Mouse (Mus musculus): ENCODE results near the gene Uba52. TPM values are rescaled to one million over a fixed set of nuclear protein-coding genes. Genes with fewer than 3 reads are reported as not detected.
"Not testable (repeated sequence)": the region's sequence is repeated elsewhere in the genome, so short reads cannot be mapped to it uniquely, and the experiment has no call there.

Gene Uba52
- polyA plus RNA-seq, 1 experiment from 2014 or later, result 991 TPM

GRCm38 (mm10) chr8:70522592-70523403 lies 12.2 kb upstream of the Uba52 start:
- Histone ChIP-seq H3K9ac (ENCODE audit: low read depth, low read length) (peak overlapping the region; percentile 84), H3K4me3 (ENCODE audit: low read length) (peak overlapping the region; percentile 83), H3K27me3 (replicated peaks; ENCODE audit: control insufficient read depth, insufficient read depth, low read length) (no peaks in the 10 kb centered on the region), H3K36me3 (ENCODE audit: control insufficient read depth, insufficient read depth, low read length) (0 out of 2 replicates have a peak, but pooled peaks cover 3% of the 10 kb centered on the region), H3K27ac (ENCODE audit: low read length) (peak overlapping the region; percentile 93), H3K9me3 (ENCODE audit: control insufficient read depth, low read length) (no peaks in the 10 kb centered on the region), H3K4me2 (ENCODE audit: low read depth, low read length) (peak overlapping the region; percentile 68), H3K4me1 (ENCODE audit: control insufficient read depth, insufficient read depth, low read length) (peaks cover 5% of the 10 kb centered on the region)
- peak; percentile 83 for ATAC-seq
- WGBS, result 1% methylated on average over 49 of the region's 51 CpGs

GRCm38 (mm10) chr8:70519606-70520005 lies 9.0 kb upstream of the Uba52 start:
- 0 out of 2 replicates have a peak, but pooled peaks cover 3% of the 10 kb centered on the region for H3K36me3 ChIP-seq (ENCODE audit: control insufficient read depth, insufficient read depth, low read length)
- H3K9me3 ChIP-seq (ENCODE audit: control insufficient read depth, low read length), result no peaks in the 10 kb centered on the region
- H3K4me2 ChIP-seq (ENCODE audit: low read depth, low read length), result no peak overlapping the region
- H3K27ac ChIP-seq (ENCODE audit: low read length), result no peak overlapping the region
- H3K27me3 ChIP-seq (replicated peaks; ENCODE audit: control insufficient read depth, insufficient read depth, low read length), result no peaks in the 10 kb centered on the region
- H3K9ac ChIP-seq (ENCODE audit: low read depth, low read length), result no peak overlapping the region
- WGBS, result 63% methylated on average over 2 of the region's 2 CpGs
- no peak overlapping the region for H3K4me3 ChIP-seq (ENCODE audit: low read length)
- no peak for ATAC-seq
- H3K4me1 ChIP-seq (ENCODE audit: control insufficient read depth, insufficient read depth, low read length), result peaks cover 5% of the 10 kb centered on the region

GRCm38 (mm10) chr8:70519043-70519442 lies 8.4 kb upstream of the Uba52 start:
- Histone ChIP-seq H3K4me1 (ENCODE audit: control insufficient read depth, insufficient read depth, low read length) (peaks cover 5% of the 10 kb centered on the region), H3K9ac (ENCODE audit: low read depth, low read length) (no peak overlapping the region), H3K4me2 (ENCODE audit: low read depth, low read length) (no peak overlapping the region), H3K36me3 (ENCODE audit: control insufficient read depth, insufficient read depth, low read length) (0 out of 2 replicates have a peak, but pooled peaks cover 3% of the 10 kb centered on the region), H3K27me3 (replicated peaks; ENCODE audit: control insufficient read depth, insufficient read depth, low read length) (no peaks in the 10 kb centered on the region), H3K9me3 (ENCODE audit: control insufficient read depth, low read length) (no peaks in the 10 kb centered on the region), H3K27ac (ENCODE audit: low read length) (no peak overlapping the region), H3K4me3 (ENCODE audit: low read length) (no peak overlapping the region)
- WGBS, result 87% methylated on average over 6 of the region's 6 CpGs
- no peak for ATAC-seq

- Histone ChIP-seq H3K9ac (ENCODE audit: low read depth, low read length) (no peak overlapping the region), H3K4me3 (ENCODE audit: low read length) (no peak overlapping the region), H3K27ac (ENCODE audit: low read length) (no peak overlapping the region), H3K27me3 (replicated peaks; ENCODE audit: control insufficient read depth, insufficient read depth, low read length) (no peaks in the 10 kb centered on the region), H3K36me3 (ENCODE audit: control insufficient read depth, insufficient read depth, low read length) (0 out of 2 replicates have a peak, but pooled peaks cover 3% of the 10 kb centered on the region), H3K4me2 (ENCODE audit: low read depth, low read length) (no peak overlapping the region), H3K9me3 (ENCODE audit: control insufficient read depth, low read length) (no peaks in the 10 kb centered on the region), H3K4me1 (ENCODE audit: control insufficient read depth, insufficient read depth, low read length) (peaks cover 6% of the 10 kb centered on the region; the same call in 1 of the 2 replicates)
- ATAC-seq, result no peak
- WGBS, result 82% methylated on average over 10 of the region's 10 CpGs
Measured at GRCm38 (mm10) chr8:70517940-70518643, 7.5 kb upstream of the Uba52 start.

GRCm38 (mm10) chr8:70513441-70513840 lies 2.8 kb upstream of the Uba52 start:
- no peak for ATAC-seq
- WGBS, result 62% methylated on average over 2 of the region's 2 CpGs
- Histone ChIP-seq H3K9ac (ENCODE audit: low read depth, low read length) (no peak overlapping the region), H3K9me3 (ENCODE audit: control insufficient read depth, low read length) (no peaks in the 10 kb centered on the region), H3K27ac (ENCODE audit: low read length) (0 out of 2 replicates have a peak overlapping the region, but pooled peaks have one; percentile 4), H3K4me2 (ENCODE audit: low read depth, low read length) (no peak overlapping the region), H3K4me3 (ENCODE audit: low read length) (no peak overlapping the region), H3K27me3 (replicated peaks; ENCODE audit: control insufficient read depth, insufficient read depth, low read length) (no peaks in the 10 kb centered on the region), H3K36me3 (ENCODE audit: control insufficient read depth, insufficient read depth, low read length) (no peaks in the 10 kb centered on the region), H3K4me1 (ENCODE audit: control insufficient read depth, insufficient read depth, low read length) (peaks cover 25% of the 10 kb centered on the region)

GRCm38 (mm10) chr8:70512253-70512903 lies 1.8 kb upstream of the Uba52 start:
- 92% methylated on average over 11 of the region's 11 CpGs for WGBS
- Histone ChIP-seq H3K27ac (ENCODE audit: low read length) (no peak overlapping the region), H3K9ac (ENCODE audit: low read depth, low read length) (no peak overlapping the region), H3K9me3 (ENCODE audit: control insufficient read depth, low read length) (no peaks in the 10 kb centered on the region), H3K36me3 (ENCODE audit: control insufficient read depth, insufficient read depth, low read length) (peaks cover 7% of the 10 kb centered on the region), H3K27me3 (replicated peaks; ENCODE audit: control insufficient read depth, insufficient read depth, low read length) (no peaks in the 10 kb centered on the region), H3K4me1 (ENCODE audit: control insufficient read depth, insufficient read depth, low read length) (peaks cover 26% of the 10 kb centered on the region), H3K4me3 (ENCODE audit: low read length) (no peak overlapping the region), H3K4me2 (ENCODE audit: low read depth, low read length) (no peak overlapping the region)
- ATAC-seq, result no peak

GRCm38 (mm10) chr8:70511770-70512169 lies 1.2 kb upstream of the Uba52 start:
- H3K9me3 ChIP-seq (ENCODE audit: control insufficient read depth, low read length), result no peaks in the 10 kb centered on the region

GRCm38 (mm10) chr8:70511174-70511573 lies 573 bp upstream of the Uba52 start:
- not testable (repeated sequence) for H3K27me3 ChIP-seq (replicated peaks; ENCODE audit: control insufficient read depth, insufficient read depth, low read length); ATAC-seq; H3K9me3 ChIP-seq (ENCODE audit: control insufficient read depth, low read length); H3K36me3 ChIP-seq (ENCODE audit: control insufficient read depth, insufficient read depth, low read length)
- H3K9ac ChIP-seq (ENCODE audit: low read depth, low read length), result peak overlapping the region; percentile 90
- H3K27ac ChIP-seq (ENCODE audit: low read length), result peak overlapping the region; percentile 98; the same call in 1 of the 2 replicates
- H3K4me1 ChIP-seq (ENCODE audit: control insufficient read depth, insufficient read depth, low read length), result peaks cover 26% of the 10 kb centered on the region
- H3K4me2 ChIP-seq (ENCODE audit: low read depth, low read length), result peak overlapping the region; percentile 46
- peak overlapping the region; percentile 83 for H3K4me3 ChIP-seq (ENCODE audit: low read length)
- 80% methylated on average over 6 of the region's 6 CpGs for WGBS

More at GRCm38 (mm10) chr8:70511770-70512169, 1.2 kb upstream of the Uba52 start:
- peak overlapping the region; percentile 90; the same call in 1 of the 2 replicates for H3K9ac ChIP-seq (ENCODE audit: low read depth, low read length)
- no peaks in the 10 kb centered on the region for H3K27me3 ChIP-seq (replicated peaks; ENCODE audit: control insufficient read depth, insufficient read depth, low read length)
- 96% methylated on average over 2 of the region's 2 CpGs for WGBS
- H3K4me1 ChIP-seq (ENCODE audit: control insufficient read depth, insufficient read depth, low read length), result peaks cover 26% of the 10 kb centered on the region
- ATAC-seq, result no peak
- H3K4me2 ChIP-seq (ENCODE audit: low read depth, low read length), result peak overlapping the region; percentile 46; the same call in 1 of the 2 replicates
- no peak overlapping the region for H3K4me3 ChIP-seq (ENCODE audit: low read length)
- no peak overlapping the region for H3K27ac ChIP-seq (ENCODE audit: low read length)
- peaks cover 7% of the 10 kb centered on the region for H3K36me3 ChIP-seq (ENCODE audit: control insufficient read depth, insufficient read depth, low read length)

All from intestine, embryonic 16.5 days (tissue).